Mouse (Mus musculus): ENCODE measurements around the gene Rwdd2b. TPM values are rescaled to one million over a fixed set of nuclear protein-coding genes. Genes with fewer than 3 reads are reported as not detected.

The Rwdd2b gene
- polyA plus RNA-seq, 2 experiments = 6.5 to 8.5 TPM

DNA sequence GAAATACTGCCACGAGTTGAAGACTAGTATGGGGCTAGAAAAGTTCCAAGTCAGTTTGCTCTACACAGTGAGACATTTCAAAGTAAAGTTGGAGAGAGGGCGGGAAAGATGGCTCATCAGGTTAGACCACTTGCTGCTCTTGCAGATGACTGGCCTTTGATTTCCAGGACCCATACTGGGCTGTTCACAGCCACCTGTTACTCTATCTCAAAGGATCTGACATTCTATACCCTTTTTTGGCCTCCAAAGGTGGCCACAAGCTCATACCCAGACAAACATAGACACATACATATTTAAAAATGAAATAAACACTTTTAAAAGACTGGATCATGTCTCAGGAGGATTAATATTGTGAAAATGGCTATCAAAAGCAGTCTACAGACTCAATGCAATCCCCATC lies 56.0 kb downstream of the Rwdd2b start:
- Histone ChIP-seq H3K4me2 (replicated peaks; ENCODE audit: low read depth, low read length, severe bottlenecking) (no peak overlapping the region), H3K9me3 (ENCODE audit: control insufficient read depth, low read length) (no peaks in the 10 kb centered on the region), H3K27me3 (ENCODE audit: control insufficient read depth, insufficient read depth, low read length) (no peaks in the 10 kb centered on the region), H3K4me1 (ENCODE audit: control insufficient read depth, insufficient read depth, low read length) (no peaks in the 10 kb centered on the region), H3K4me3 (replicated peaks; ENCODE audit: low read length) (no peak overlapping the region), H3K27ac (replicated peaks; ENCODE audit: low read depth, low read length) (no peak overlapping the region), H3K36me3 (ENCODE audit: control insufficient read depth, insufficient read depth, low read length) (peaks cover 82% of the 10 kb centered on the region), H3K9ac (ENCODE audit: low read depth, low read length, severe bottlenecking) (no peak overlapping the region)
- no peak for ATAC-seq (ENCODE audit: low FRiP score, low read depth)
- no peak for TF ChIP-seq POLR2A (IDR thresholded peaks at IDR 0.05; ENCODE audit: borderline replicate concordance, extremely low read depth, insufficient read depth, insufficient read length)
- DNase-seq (ENCODE audit: low spot score) = no peak
- 75% methylated on average over 2 of the region's 2 CpGs for WGBS

Other genes starting within 250 kb of the Rwdd2b start
- gene N6amt1, start 86.4 kb downstream of the Rwdd2b start, polyA plus RNA-seq (2012; rRNA removed) = 22.6 and 25.7 TPM in 2 replicates
- 24.1 and 24.6 TPM in 2 replicates for gene N6amt1, start 86.4 kb downstream of the Rwdd2b start, polyA plus RNA-seq (2014; fragmentation: Nextera tagmentation; extraction: Ambion mirVana)
- gene Ltn1, start 8.0 kb downstream of the Rwdd2b start, polyA plus RNA-seq (2012; rRNA removed) = 15.9 and 16.3 TPM in 2 replicates
- 28.5 and 28.8 TPM in 2 replicates for gene Ltn1, start 8.0 kb downstream of the Rwdd2b start, polyA plus RNA-seq (2014; fragmentation: Nextera tagmentation; extraction: Ambion mirVana)
- 50.8 and 63.4 TPM in 2 replicates for gene Usp16, start 14.1 kb upstream of the Rwdd2b start, polyA plus RNA-seq (2012; rRNA removed)
- gene Usp16, start 14.1 kb upstream of the Rwdd2b start, polyA plus RNA-seq (2014; fragmentation: Nextera tagmentation; extraction: Ambion mirVana) = 52.2 and 58.9 TPM in 2 replicates
- 151 and 190 TPM in 2 replicates for gene Cct8, start 55.3 kb upstream of the Rwdd2b start, polyA plus RNA-seq (2012; rRNA removed)
- 392 and 395 TPM in 2 replicates for gene Cct8, start 55.3 kb upstream of the Rwdd2b start, polyA plus RNA-seq (2014; fragmentation: Nextera tagmentation; extraction: Ambion mirVana)
- 5.8 TPM in 2 replicates for gene Map3k7cl, start 112.8 kb upstream of the Rwdd2b start, polyA plus RNA-seq (2012; rRNA removed)
- 0.32 and 1.4 TPM in 2 replicates for gene Map3k7cl, start 112.8 kb upstream of the Rwdd2b start, polyA plus RNA-seq (2014; fragmentation: Nextera tagmentation; extraction: Ambion mirVana)

Measured in limb, embryonic 14.5 days (tissue).